Mouse (Mus musculus) stomach, postnatal 0 days (tissue): Measurements from ENCODE around the gene Zic2.

ENCODE experiments used
- CTCF ChIP-seq: IDR thresholded peaks from 2 replicates; pipeline ENCODE4 v1.5.1; 2016; ENCODE audit warnings: antibody characterized with exemption, low read depth, mild to moderate bottlenecking, moderate library complexity
- EP300 ChIP-seq: optimal IDR thresholded peaks from 2 replicates; pipeline ENCODE3; 2016; ENCODE audit warnings: antibody characterized with exemption

DNA sequence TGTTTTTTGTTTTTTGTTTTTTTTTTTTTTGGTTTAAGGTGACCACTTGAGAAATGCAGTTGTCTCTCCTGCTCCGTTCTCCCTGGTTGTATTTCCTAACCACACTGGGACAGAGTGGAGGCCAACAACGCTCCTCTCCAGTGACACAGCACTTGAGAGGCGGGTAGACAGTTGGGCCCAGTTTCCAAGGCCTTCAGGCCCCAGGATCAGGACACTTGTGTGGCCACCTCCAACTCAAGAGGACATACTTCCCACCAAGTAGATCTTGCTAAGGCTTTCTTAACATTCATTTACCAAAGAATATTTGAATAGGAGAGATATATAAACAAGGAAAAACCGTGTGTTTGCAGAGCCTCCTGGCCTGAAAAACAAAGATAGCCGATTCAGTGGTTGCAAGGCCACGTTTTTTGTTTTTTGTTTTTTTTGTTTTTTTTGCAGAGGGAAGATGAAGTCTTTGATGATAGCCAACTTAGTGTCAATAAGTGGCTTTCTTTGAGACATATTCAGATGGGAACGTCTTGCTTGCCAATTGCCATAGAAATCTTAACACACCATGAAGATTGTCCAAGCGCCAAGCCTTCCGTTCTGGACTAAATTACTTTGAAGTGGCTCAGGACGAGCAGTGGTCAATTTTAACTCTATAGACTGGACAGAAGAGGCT, 20.2 kb upstream of the Zic2 start:
- TF ChIP-seq CTCF: no peak
- no peak for TF ChIP-seq EP300
